24 mouse cellular contexts compared by ENCODE assay signal in genomic region chr8:78034687-78035086, GRCm38 (mm10).
DNase-seq lines count a peak whose midpoint lies in the region; ATAC-seq and TF ChIP-seq lines count a peak whose summit lies in the region.
"Had no signal": no experiment of that assay in that cellular context is flagged by ENCODE, and none has a peak within 500 bp of the region (broad histone marks: within the 10 kb centered on the region; RNA-seq: fewer than 3 reads in every experiment).

No protein-coding gene starts in this region.

- H3K4me1 ChIP-seq in liver, postnatal 0 days (ENCODE audit: insufficient read depth) = no peaks in the 10 kb centered on the region
- H3K4me1 ChIP-seq in liver, embryonic 12.5 days = no peaks in the 10 kb centered on the region
- H3K4me1 ChIP-seq in lung, embryonic 16.5 days (replicated peaks; ENCODE audit: control insufficient read depth, insufficient read depth, low read length) = peaks cover 10% of the 10 kb centered on the region; the same call in 1 of the 2 replicates
- H3K4me1 ChIP-seq: hindbrain, embryonic 12.5 days; hindbrain, embryonic 15.5 days had no signal

- H3K27ac ChIP-seq in liver, postnatal 0 days (ENCODE audit: low read depth) = no peak overlapping the region
- no peak overlapping the region for H3K27ac ChIP-seq in liver, embryonic 12.5 days
- H3K27ac ChIP-seq in lung, embryonic 16.5 days (ENCODE audit: low read length) = no peak overlapping the region
- H3K27ac ChIP-seq: heart, adult 2 months; hindbrain, embryonic 12.5 days; hindbrain, embryonic 15.5 days had no signal

- no peaks in the 10 kb centered on the region for H3K9me3 ChIP-seq in liver, postnatal 0 days (ENCODE audit: low read length)
- no peaks in the 10 kb centered on the region for H3K9me3 ChIP-seq in liver, embryonic 12.5 days (replicated peaks)
- no peaks in the 10 kb centered on the region for H3K9me3 ChIP-seq in lung, embryonic 16.5 days (ENCODE audit: control insufficient read depth, low read length)
- H3K9me3 ChIP-seq: hindbrain, embryonic 12.5 days; hindbrain, embryonic 15.5 days had no signal

- no peak overlapping the region for H3K9ac ChIP-seq in liver, postnatal 0 days (replicated peaks)
- H3K9ac ChIP-seq in liver, embryonic 12.5 days = no peak overlapping the region
- H3K9ac ChIP-seq in lung, embryonic 16.5 days (ENCODE audit: low read length) = no peak overlapping the region
- H3K9ac ChIP-seq: forebrain, postnatal 0 days; hindbrain, embryonic 12.5 days; hindbrain, embryonic 15.5 days had no signal

- WGBS in liver, postnatal 0 days (ENCODE audit: insufficient replicate concordance) = 63% methylated on average over 4 of the region's 4 CpGs
- WGBS in liver, embryonic 12.5 days (ENCODE audit: insufficient replicate concordance) = 63% methylated on average over 4 of the region's 4 CpGs
- 64% methylated on average over 4 of the region's 4 CpGs for WGBS in lung, embryonic 16.5 days

- H3K4me3 ChIP-seq in liver, postnatal 0 days (ENCODE audit: low read depth, low read length) = no peak overlapping the region
- no peak overlapping the region for H3K4me3 ChIP-seq in liver, embryonic 12.5 days
- no peak overlapping the region for H3K4me3 ChIP-seq in lung, embryonic 16.5 days (ENCODE audit: low read length)
- H3K4me3 ChIP-seq: heart, adult 2 months; hindbrain, embryonic 12.5 days; hindbrain, embryonic 15.5 days had no signal

- no peaks in the 10 kb centered on the region for H3K36me3 ChIP-seq in liver, postnatal 0 days (replicated peaks; ENCODE audit: insufficient read depth, low read length)
- H3K36me3 ChIP-seq in liver, embryonic 12.5 days = no peaks in the 10 kb centered on the region
- H3K36me3 ChIP-seq in lung, embryonic 16.5 days (ENCODE audit: control insufficient read depth, insufficient read depth, low read length) = no peaks in the 10 kb centered on the region
- H3K36me3 ChIP-seq: hindbrain, embryonic 12.5 days; hindbrain, embryonic 15.5 days had no signal

- H3K4me2 ChIP-seq in liver, postnatal 0 days (ENCODE audit: low read depth, low read length) = no peak overlapping the region
- H3K4me2 ChIP-seq in liver, embryonic 12.5 days = no peak overlapping the region
- no peak overlapping the region for H3K4me2 ChIP-seq in lung, embryonic 16.5 days (ENCODE audit: low read depth, low read length)
- H3K4me2 ChIP-seq: heart, embryonic 11.5 days; hindbrain, embryonic 12.5 days; hindbrain, embryonic 15.5 days had no signal

- ATAC-seq in liver, postnatal 0 days = no peak
- no peak for ATAC-seq in liver, embryonic 12.5 days
- 0 out of 2 replicates have a peak, but pooled peaks have one; percentile 12 for ATAC-seq in lung, embryonic 16.5 days (ENCODE audit: low read depth)
- ATAC-seq in inflammation-experienced regulatory T-cells, adult 6 months = no peak
- ATAC-seq: activated CD4-positive, CD25-positive, alpha-beta regulatory T cell, adult 4 months; CD4-positive, CD25-positive, alpha-beta regulatory T cell, adult 4 months; forebrain, embryonic 14.5 days; forebrain, postnatal 0 days had no signal

- DNase-seq in heart, adult 11 months = peak; percentile 40
- no peak for DNase-seq in heart, adult 8-10 months (ENCODE audit: low spot score)
- DNase-seq in liver, postnatal 0 days = no peak
- DNase-seq in lung, postnatal 25 days (ENCODE audit: low spot score) = no peak
- peak; percentile 27 for DNase-seq in 416B (ENCODE audit: low read depth)
- DNase-seq: adrenal gland, adult 8-10 months; adrenal gland, postnatal 25 days; cerebellum, adult 11-12 months; cerebellum, adult 8-10 months; cerebellum, postnatal 10 days; cerebellum, postnatal 36 days; embryo, embryonic 11 days; forebrain, postnatal 0 days; gastrocnemius, postnatal 25 days; heart, adult 2 months had no signal

- 0 out of 2 replicates have a peak, but pooled peaks have one; percentile 5 for TF ChIP-seq CTCF in liver, postnatal 0 days (IDR thresholded peaks at IDR 0.05; ENCODE audit: low read depth)

- H3K27me3 ChIP-seq in liver, postnatal 0 days (ENCODE audit: insufficient read depth, low read length) = no peaks in the 10 kb centered on the region
- H3K27me3 ChIP-seq in liver, embryonic 12.5 days (replicated peaks) = no peaks in the 10 kb centered on the region
- H3K27me3 ChIP-seq in lung, embryonic 16.5 days (ENCODE audit: control insufficient read depth, insufficient read depth, low read depth, low read length) = no peaks in the 10 kb centered on the region
- H3K27me3 ChIP-seq: hindbrain, embryonic 12.5 days; hindbrain, embryonic 15.5 days had no signal

- TF ChIP-seq EP300 in liver, postnatal 0 days (IDR thresholded peaks at IDR 0.05; ENCODE audit: low read depth) = no peak

Comparison
In these comparisons a context has a peak if more than half of its experiments do, and no peak if none do; other contexts are left out.
1. DNase-seq: peak in heart, adult 11 months (single experiment) and 416B (single experiment); none in heart, adult 8-10 months (single experiment), liver, postnatal 0 days (single experiment) and lung, postnatal 25 days (single experiment).